Mouse (Mus musculus) 416B (cell line): Measurements from ENCODE around the gene Aadacl2.
A peak's percentile ranks its signal among the peaks of the same experiment; 100 is the strongest.

Source experiments
- DNase-seq: peaks from one replicate; pipeline ENCODE4 v3.0.0; 2011; ENCODE audit warnings: low read depth

Gene Aadacl2

GRCm38 (mm10) chr3:60006443-60006842, at the start of gene Aadacl2:
Aadacl2 (plus strand) TSS chr3:60006743.
- DNase-seq: no peak

- DNase-seq: no peak
Observed at GRCm38 (mm10) chr3:59970891-59971290, 35.7 kb upstream of the Aadacl2 start.

GRCm38 (mm10) chr3:59974591-59974990, 32.0 kb upstream of the Aadacl2 start:
- DNase-seq: no peak

- DNase-seq: no peak
Observed at GRCm38 (mm10) chr3:60003622-60004021, 2.9 kb upstream of the Aadacl2 start.

GRCm38 (mm10) chr3:60025417-60025816, 18.9 kb downstream of the Aadacl2 start, which contains the start of gene Aadac:
Aadac (plus strand) TSS chr3:60025717.
- DNase-seq: no peak

- no peak for DNase-seq
Observed at GRCm38 (mm10) chr3:60031511-60031910, 25.0 kb downstream of the Aadacl2 start.

GRCm38 (mm10) chr3:60046221-60046913, 39.8 kb downstream of the Aadacl2 start:
- no peak for DNase-seq

GRCm38 (mm10) chr3:60053231-60053927, 46.8 kb downstream of the Aadacl2 start:
- no peak for DNase-seq

- DNase-seq: no peak
Observed at GRCm38 (mm10) chr3:60053931-60054330, 47.4 kb downstream of the Aadacl2 start.

GRCm38 (mm10) chr3:60056451-60056850, 49.9 kb downstream of the Aadacl2 start:
- peak; percentile 57 for DNase-seq

GRCm38 (mm10) chr3:60057070-60057808, 50.7 kb downstream of the Aadacl2 start:
- DNase-seq: no peak

- DNase-seq: no peak
Observed at GRCm38 (mm10) chr3:60057809-60058082, 51.2 kb downstream of the Aadacl2 start.
